ENCODE assay signal across 7 mouse cellular contexts in genomic region chr7:137438962-137439361, GRCm38 (mm10). TPM values are rescaled to one million over a fixed set of nuclear protein-coding genes. Genes with fewer than 3 reads are reported as not detected.
DNase-seq lines count a peak whose midpoint lies in the region; ATAC-seq and TF ChIP-seq lines count a peak whose summit lies in the region.
"Not testable (repeated sequence)": the region's sequence is repeated elsewhere in the genome, so short reads cannot be mapped to it uniquely, and the experiment has no call there.

No protein-coding gene starts in this region.

- not testable (repeated sequence) for H3K27me3 ChIP-seq in forebrain, embryonic 11.5 days (ENCODE audit: control insufficient read depth, insufficient read depth, low read length); heart, embryonic 15.5 days; intestine, embryonic 15.5 days (replicated peaks); limb, embryonic 14.5 days (ENCODE audit: control insufficient read depth, insufficient read depth, low read length); megakaryocyte, embryonic 14.5 days (replicated peaks); neural tube, embryonic 14.5 days (ENCODE audit: control insufficient read depth, insufficient read depth, low read length)

- not testable (repeated sequence) for H3K9me3 ChIP-seq in forebrain, embryonic 11.5 days (ENCODE audit: control insufficient read depth, low read length); heart, embryonic 15.5 days (replicated peaks); intestine, embryonic 15.5 days; limb, embryonic 14.5 days (ENCODE audit: control insufficient read depth, low read length); megakaryocyte, embryonic 14.5 days; neural tube, embryonic 14.5 days (ENCODE audit: control insufficient read depth, low read length)

- not testable (repeated sequence) for H3K9ac ChIP-seq in forebrain, embryonic 11.5 days (ENCODE audit: low read length); heart, embryonic 15.5 days; intestine, embryonic 15.5 days; neural tube, embryonic 14.5 days (replicated peaks; ENCODE audit: low read depth, low read length)
- peak overlapping the region; percentile 93 for H3K9ac ChIP-seq in limb, embryonic 14.5 days (ENCODE audit: low read depth, low read length, severe bottlenecking)

- ATAC-seq in forebrain, embryonic 11.5 days (replicated peaks; ENCODE audit: low FRiP score); heart, embryonic 15.5 days (replicated peaks; ENCODE audit: insufficient number of reproducible peaks, insufficient read depth, low FRiP score, low read depth); intestine, embryonic 15.5 days; limb, embryonic 14.5 days (ENCODE audit: low FRiP score, low read depth); neural tube, embryonic 14.5 days (ENCODE audit: low read depth): not testable (repeated sequence)

- not testable (repeated sequence) for TF ChIP-seq POLR2A in bone marrow macrophage, adult 2 months (IDR thresholded peaks at IDR 0.05; ENCODE audit: borderline replicate concordance, low read depth, low read length); limb, embryonic 14.5 days (IDR thresholded peaks at IDR 0.05; ENCODE audit: borderline replicate concordance, extremely low read depth, insufficient read depth, insufficient read length)

- H3K36me3 ChIP-seq in forebrain, embryonic 11.5 days (ENCODE audit: control insufficient read depth, insufficient read depth, low read length); heart, embryonic 15.5 days; intestine, embryonic 15.5 days; limb, embryonic 14.5 days (ENCODE audit: control insufficient read depth, insufficient read depth, low read length); neural tube, embryonic 14.5 days (ENCODE audit: control insufficient read depth, insufficient read depth, low read length): not testable (repeated sequence)
- H3K36me3 ChIP-seq in megakaryocyte, embryonic 14.5 days (replicated peaks; ENCODE audit: low read length) = peaks cover 17% of the 10 kb centered on the region

- not testable (repeated sequence) for DNase-seq in forebrain, embryonic 11.5 days (ENCODE audit: low spot score); limb, embryonic 14.5 days (ENCODE audit: low spot score)

- peak overlapping the region; percentile 100 for H3K4me3 ChIP-seq in bone marrow macrophage, adult 2 months (ENCODE audit: insufficient read depth, low read length)
- H3K4me3 ChIP-seq in forebrain, embryonic 11.5 days (ENCODE audit: low read depth, low read length) = peak overlapping the region; percentile 96; the same call in 1 of the 2 replicates
- peak overlapping the region; percentile 98 for H3K4me3 ChIP-seq in heart, embryonic 15.5 days
- peak overlapping the region; percentile 100; the same call in 1 of the 2 replicates for H3K4me3 ChIP-seq in intestine, embryonic 15.5 days (replicated peaks)
- peak overlapping the region; percentile 93; the same call in 1 of the 2 replicates for H3K4me3 ChIP-seq in limb, embryonic 14.5 days (replicated peaks; ENCODE audit: low read length)
- peak overlapping the region; percentile 97 for H3K4me3 ChIP-seq in megakaryocyte, embryonic 14.5 days (replicated peaks)
- peak overlapping the region; percentile 86 for H3K4me3 ChIP-seq in neural tube, embryonic 14.5 days (ENCODE audit: low read depth, low read length)

- WGBS in forebrain, embryonic 11.5 days = 89% methylated on average over 7 of the region's 7 CpGs
- 79% methylated on average over 7 of the region's 7 CpGs for WGBS in heart, embryonic 15.5 days
- 77% methylated on average over 7 of the region's 7 CpGs for WGBS in intestine, embryonic 15.5 days
- WGBS in limb, embryonic 14.5 days = 83% methylated on average over 7 of the region's 7 CpGs
- WGBS in neural tube, embryonic 14.5 days = 89% methylated on average over 7 of the region's 7 CpGs

- not testable (repeated sequence) for TF ChIP-seq CTCF in bone marrow macrophage, adult 2 months (IDR thresholded peaks at IDR 0.05; ENCODE audit: low read depth, low read length)

- H3K4me1 ChIP-seq in bone marrow macrophage, adult 2 months (ENCODE audit: control insufficient read depth, insufficient read depth, low read length) = peaks cover 12% of the 10 kb centered on the region
- not testable (repeated sequence) for H3K4me1 ChIP-seq in forebrain, embryonic 11.5 days (replicated peaks; ENCODE audit: control insufficient read depth, insufficient read depth, low read length)
- peaks cover 30% of the 10 kb centered on the region for H3K4me1 ChIP-seq in heart, embryonic 15.5 days (replicated peaks)
- H3K4me1 ChIP-seq in intestine, embryonic 15.5 days (replicated peaks) = peaks cover 11% of the 10 kb centered on the region
- H3K4me1 ChIP-seq in limb, embryonic 14.5 days (ENCODE audit: control insufficient read depth, insufficient read depth, low read length) = peaks cover 11% of the 10 kb centered on the region
- peaks cover 53% of the 10 kb centered on the region for H3K4me1 ChIP-seq in megakaryocyte, embryonic 14.5 days
- peaks cover 11% of the 10 kb centered on the region for H3K4me1 ChIP-seq in neural tube, embryonic 14.5 days (ENCODE audit: control insufficient read depth, insufficient read depth, low read length)

- peak overlapping the region; percentile 75; the same call in 1 of the 2 replicates for H3K4me2 ChIP-seq in forebrain, embryonic 11.5 days (ENCODE audit: low read depth, low read length, severe bottlenecking)
- H3K4me2 ChIP-seq in heart, embryonic 15.5 days = peak overlapping the region; percentile 74
- H3K4me2 ChIP-seq in intestine, embryonic 15.5 days (replicated peaks) = peak overlapping the region; percentile 64
- H3K4me2 ChIP-seq in limb, embryonic 14.5 days (replicated peaks; ENCODE audit: low read depth, low read length, severe bottlenecking) = peak overlapping the region; percentile 80
- peak overlapping the region; percentile 60 for H3K4me2 ChIP-seq in neural tube, embryonic 14.5 days (ENCODE audit: low read depth, low read length)

- H3K27ac ChIP-seq in bone marrow macrophage, adult 2 months (ENCODE audit: insufficient read depth, low read depth, low read length); forebrain, embryonic 11.5 days (ENCODE audit: low read depth, low read length); intestine, embryonic 15.5 days; limb, embryonic 14.5 days (replicated peaks; ENCODE audit: low read depth, low read length); neural tube, embryonic 14.5 days (ENCODE audit: low read depth, low read length): not testable (repeated sequence)
- H3K27ac ChIP-seq in heart, embryonic 15.5 days = peak overlapping the region; percentile 87

RNA-seq across cellular contexts. Expression of gene Glrx3, which starts 1.5 kb away (rescaled TPM):
- polyA plus RNA-seq in bone marrow macrophage, adult 2 months (2012; ENCODE audit: insufficient read depth, insufficient read length, missing spikeins) = 56.0 and 72.5 TPM in 2 replicates
- polyA plus RNA-seq in forebrain, embryonic 11.5 days (2014; fragmentation: Nextera tagmentation; extraction: Ambion mirVana) = 285 and 290 TPM in 2 replicates
- 168 and 170 TPM in 2 replicates for polyA plus RNA-seq in heart, embryonic 15.5 days (2015; fragmentation: Nextera tagmentation; extraction: Ambion mirVana)
- polyA plus RNA-seq in intestine, embryonic 15.5 days (2015; fragmentation: Nextera tagmentation; extraction: Ambion mirVana) = 219 and 237 TPM in 2 replicates
- polyA plus RNA-seq in limb, embryonic 14.5 days (2012; rRNA removed) = 99.9 and 170 TPM in 2 replicates
- polyA plus RNA-seq in limb, embryonic 14.5 days (2014; fragmentation: Nextera tagmentation; extraction: Ambion mirVana) = 272 and 274 TPM in 2 replicates
- 38.4 and 93.1 TPM in 2 replicates for polyA plus RNA-seq in megakaryocyte, embryonic 14.5 days (2012; ENCODE audit: insufficient read depth, low replicate concordance)
- polyA plus RNA-seq in neural tube, embryonic 14.5 days (2014; fragmentation: Nextera tagmentation; extraction: Ambion mirVana) = 283 TPM in 2 replicates

RNA-seq across cellular contexts. Expression of gene 9430038I01Rik, which starts 28.4 kb away (rescaled TPM):
- polyA plus RNA-seq in bone marrow macrophage, adult 2 months (2012; ENCODE audit: insufficient read depth, insufficient read length, missing spikeins) = 13.2 and 13.6 TPM in 2 replicates
- 14.4 and 21.2 TPM in 2 replicates for polyA plus RNA-seq in forebrain, embryonic 11.5 days (2014; fragmentation: Nextera tagmentation; extraction: Ambion mirVana)
- polyA plus RNA-seq in heart, embryonic 15.5 days (2015; fragmentation: Nextera tagmentation; extraction: Ambion mirVana) = 12.4 and 12.5 TPM in 2 replicates
- polyA plus RNA-seq in intestine, embryonic 15.5 days (2015; fragmentation: Nextera tagmentation; extraction: Ambion mirVana) = 23.3 and 23.5 TPM in 2 replicates
- 16.0 and 18.0 TPM in 2 replicates for polyA plus RNA-seq in limb, embryonic 14.5 days (2012; rRNA removed)
- 23.6 and 24.9 TPM in 2 replicates for polyA plus RNA-seq in limb, embryonic 14.5 days (2014; fragmentation: Nextera tagmentation; extraction: Ambion mirVana)
- polyA plus RNA-seq in megakaryocyte, embryonic 14.5 days (2012; ENCODE audit: insufficient read depth, low replicate concordance) = 5.3 and 15.7 TPM in 2 replicates
- 15.4 and 19.3 TPM in 2 replicates for polyA plus RNA-seq in neural tube, embryonic 14.5 days (2014; fragmentation: Nextera tagmentation; extraction: Ambion mirVana)
